Mouse (Mus musculus): ENCODE results near the gene Sobp. TPM values are rescaled to one million over a fixed set of nuclear protein-coding genes. Genes with fewer than 3 reads are reported as not detected.

Sobp gene
- total RNA-seq, 2 experiments from 2014 or later: 29.2 to 34.5 TPM

GRCm38 (mm10) chr10:43008116-43008515, 166.2 kb downstream of the Sobp start:
- DNase-seq: peak; percentile 47
- intact Hi-C loops (cut with DNase I): loop anchor here (5.0 kb wide), 1 partner anchor 164 kb away; the partner anchor contains the start of genes 9030612E09Rik and Sobp
- no peak overlapping the region for H3K4me3 ChIP-seq
- H3K27ac ChIP-seq: peak overlapping the region; percentile 78
- no peak for TF ChIP-seq CTCF (IDR thresholded peaks at IDR 0.05)

DNA sequence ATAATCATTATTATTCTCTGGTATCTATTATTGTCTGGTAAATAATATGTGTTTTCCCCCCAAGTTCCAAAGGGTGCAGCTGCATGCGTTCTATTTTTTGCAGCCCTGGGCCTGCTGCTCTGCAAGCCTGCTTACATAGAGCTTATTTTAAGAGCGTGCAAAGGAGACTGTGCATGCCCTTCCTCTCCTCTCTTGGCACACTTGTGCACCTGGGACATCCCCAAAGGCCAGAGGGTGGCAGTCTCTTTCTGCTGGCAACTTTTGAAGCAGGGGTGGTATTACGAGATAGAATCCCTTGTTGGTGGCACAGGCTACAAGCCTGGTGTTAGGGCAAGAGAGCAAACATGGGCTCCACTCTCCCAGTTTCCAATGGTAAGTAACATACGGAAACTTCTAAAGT, 167.8 kb downstream of the Sobp start:
- Histone ChIP-seq H3K27ac (peak overlapping the region; percentile 78), H3K4me3 (no peak overlapping the region)
- intact Hi-C loops (cut with DNase I): loop anchor here (5.0 kb wide), 1 partner anchor 166 kb away; the partner anchor contains the start of genes 9030612E09Rik and Sobp
- TF ChIP-seq CTCF (IDR thresholded peaks at IDR 0.05): peak; percentile 67
- DNase-seq: peak; percentile 83

- intact Hi-C loops (cut with DNase I): loop anchor here (5.0 kb wide), 1 partner anchor 167 kb away; the partner anchor contains the start of genes 9030612E09Rik and Sobp
Observed at GRCm38 (mm10) chr10:43005677-43006076, 168.7 kb downstream of the Sobp start.

DNA sequence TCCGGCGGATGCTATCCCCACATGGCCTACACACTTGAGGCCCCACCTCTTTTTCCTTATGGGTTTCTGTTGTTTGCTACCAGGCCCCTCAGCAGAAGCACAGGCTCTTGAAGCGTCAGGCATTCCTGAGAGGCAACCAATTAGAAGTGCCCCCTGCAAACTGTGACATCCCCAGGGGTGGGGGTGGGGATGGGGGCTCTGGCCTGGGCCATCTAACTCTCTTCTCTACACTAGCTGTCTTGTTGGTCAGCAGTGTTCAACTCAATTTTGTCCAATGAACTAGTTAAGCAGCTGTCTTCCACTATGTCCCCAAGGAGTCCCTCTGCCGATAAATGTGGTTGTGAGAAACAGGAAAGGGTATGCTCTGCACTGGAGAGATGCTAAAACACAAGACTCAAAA, 169.3 kb downstream of the Sobp start:
- Histone ChIP-seq H3K4me3 (no peak overlapping the region), H3K27ac (peak overlapping the region; percentile 78)
- intact Hi-C loops (cut with DNase I): loop anchor here (5.0 kb wide), 1 partner anchor 167 kb away; the partner anchor contains the start of genes 9030612E09Rik and Sobp
- DNase-seq: no peak
- no peak for TF ChIP-seq CTCF (IDR thresholded peaks at IDR 0.05)

More at GRCm38 (mm10) chr10:43005677-43006076, 168.7 kb downstream of the Sobp start:
- DNase-seq: no peak
- H3K27ac ChIP-seq: peak overlapping the region; percentile 78
- no peak overlapping the region for H3K4me3 ChIP-seq
- TF ChIP-seq CTCF (IDR thresholded peaks at IDR 0.05): no peak

DNA sequence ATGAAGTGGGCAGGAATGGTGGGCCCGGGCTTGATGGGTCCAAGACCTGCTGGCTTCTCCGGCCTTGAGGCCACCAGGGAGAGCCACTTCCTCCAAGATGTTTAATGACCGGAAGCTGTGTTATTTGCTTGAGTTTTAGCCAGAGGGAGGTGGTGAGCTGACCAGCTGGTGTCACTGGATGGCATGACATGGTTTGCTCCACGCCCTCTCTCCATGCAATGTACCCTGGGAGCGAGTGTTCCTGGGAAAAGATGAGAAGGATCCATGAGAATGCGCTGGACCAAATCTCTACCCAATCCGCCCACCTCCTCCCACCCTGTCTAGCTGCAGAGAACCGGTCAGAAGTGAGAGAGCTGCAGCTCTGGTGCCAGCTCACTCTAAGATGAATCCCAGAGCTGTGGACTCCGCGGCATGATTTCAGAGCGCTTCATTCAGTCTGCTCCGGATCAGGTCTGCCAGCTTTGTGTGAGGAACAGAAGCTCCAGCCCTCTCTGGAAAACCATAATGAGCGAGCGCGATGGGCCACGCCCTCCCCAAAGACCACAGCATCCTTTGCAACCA, 170.1 kb downstream of the Sobp start:
- intact Hi-C loops (cut with DNase I): no loop called here
- H3K27ac ChIP-seq: peak overlapping the region; percentile 78
- TF ChIP-seq CTCF (IDR thresholded peaks at IDR 0.05): no peak
- DNase-seq: no peak
- H3K4me3 ChIP-seq: no peak overlapping the region

DNA sequence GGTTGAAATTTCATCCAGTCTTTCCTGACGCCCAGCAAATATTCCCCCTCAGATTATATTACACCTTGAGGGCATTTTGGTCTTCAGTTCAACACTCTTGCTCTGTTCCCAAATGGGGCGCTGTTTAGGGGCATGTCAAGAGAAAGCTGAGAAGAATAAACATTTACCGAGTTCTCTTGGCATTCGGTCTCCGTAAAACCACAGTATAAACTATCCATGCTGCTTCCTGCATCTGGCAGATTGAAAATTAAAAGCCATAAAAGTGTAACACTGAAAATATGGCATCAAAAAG, 170.9 kb downstream of the Sobp start:
- Histone ChIP-seq H3K27ac (peak overlapping the region; percentile 78), H3K4me3 (peak overlapping the region; percentile 66)
- no peak for TF ChIP-seq CTCF (IDR thresholded peaks at IDR 0.05)
- intact Hi-C loops (cut with DNase I): no loop called here
- no peak for DNase-seq

DNA sequence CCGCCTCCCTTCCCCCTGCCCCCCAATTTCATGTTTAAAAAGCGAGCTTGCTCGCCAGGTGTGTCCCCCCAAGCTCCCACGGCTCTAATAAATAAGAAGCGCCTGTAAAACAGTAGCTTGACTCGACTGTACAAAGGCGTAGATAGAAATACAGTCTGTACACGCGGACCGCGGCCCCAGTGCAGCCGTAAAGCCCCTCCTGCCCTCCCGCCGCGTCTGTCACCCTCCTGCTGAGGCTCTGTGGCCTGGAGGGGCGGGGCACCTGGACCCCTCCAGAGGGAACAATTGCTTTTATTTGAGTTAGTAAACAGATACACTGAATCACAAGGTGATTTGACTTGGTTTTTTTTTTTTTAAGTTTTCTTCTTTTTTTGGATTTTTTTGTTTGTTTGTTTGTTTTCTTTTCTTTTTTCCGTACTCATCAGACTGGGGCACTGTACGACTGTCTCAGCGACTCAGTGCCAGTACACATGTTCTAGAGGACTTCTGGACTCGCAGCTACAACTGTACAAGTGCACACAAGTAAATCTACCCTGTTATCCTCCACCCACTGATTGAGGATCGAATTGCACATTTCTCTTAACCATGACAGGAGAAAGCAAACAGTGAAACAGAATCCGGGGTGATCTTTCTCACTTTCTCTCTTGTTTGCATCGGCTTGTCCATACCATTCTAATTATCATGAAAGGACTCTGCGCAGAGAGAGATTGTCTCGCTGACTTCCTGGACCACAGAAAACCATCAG, 171.4 kb downstream of the Sobp start:
- no peak for DNase-seq
- H3K4me3 ChIP-seq: peak overlapping the region; percentile 66
- intact Hi-C loops (cut with DNase I): no loop called here
- H3K27ac ChIP-seq: peak overlapping the region; percentile 78
- no peak for TF ChIP-seq CTCF (IDR thresholded peaks at IDR 0.05)

- DNase-seq: no peak
- no peak for TF ChIP-seq CTCF (IDR thresholded peaks at IDR 0.05)
- Histone ChIP-seq H3K27ac (peak overlapping the region; percentile 78), H3K4me3 (peak overlapping the region; percentile 66)
- intact Hi-C loops (cut with DNase I): no loop called here
Observed at GRCm38 (mm10) chr10:43002066-43002678, 172.2 kb downstream of the Sobp start.

- H3K4me3 ChIP-seq: no peak overlapping the region
- intact Hi-C loops (cut with DNase I): no loop called here
- no peak for TF ChIP-seq CTCF (IDR thresholded peaks at IDR 0.05)
- H3K27ac ChIP-seq: peak overlapping the region; percentile 78; the same call in 1 of the 2 replicates
- no peak for DNase-seq
Observed at GRCm38 (mm10) chr10:43001433-43001832, 172.9 kb downstream of the Sobp start.

GRCm38 (mm10) chr10:42999324-42999723, 175.0 kb downstream of the Sobp start:
- no peak for TF ChIP-seq CTCF (IDR thresholded peaks at IDR 0.05)
- no peak for DNase-seq
- Histone ChIP-seq H3K27ac (no peak overlapping the region), H3K4me3 (no peak overlapping the region)
- intact Hi-C loops (cut with DNase I): no loop called here

DNA sequence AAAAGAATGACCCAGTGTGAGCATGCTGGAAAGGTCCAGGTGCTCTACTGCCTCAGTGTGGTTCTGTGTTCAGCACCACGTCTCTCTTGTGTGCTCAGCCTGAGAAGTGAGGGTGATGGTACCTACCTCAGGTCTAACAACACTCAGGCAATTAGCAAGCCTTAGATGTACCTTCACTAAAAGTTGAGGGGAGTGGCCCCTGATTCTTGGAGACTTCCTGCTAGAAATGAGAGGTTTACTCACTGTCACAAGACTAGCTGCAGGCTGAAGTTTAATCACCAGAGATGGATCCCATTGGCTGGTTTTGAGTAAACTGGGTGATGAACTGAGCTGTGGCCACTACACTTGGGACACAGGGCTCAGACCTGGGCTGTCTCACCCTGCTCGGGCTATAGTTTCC, 177.1 kb downstream of the Sobp start:
- peak overlapping the region; percentile 93 for H3K27ac ChIP-seq
- intact Hi-C loops (cut with DNase I): no loop called here
- peak overlapping the region; percentile 58 for H3K4me3 ChIP-seq
- no peak for TF ChIP-seq CTCF (IDR thresholded peaks at IDR 0.05)
- no peak for DNase-seq

DNA sequence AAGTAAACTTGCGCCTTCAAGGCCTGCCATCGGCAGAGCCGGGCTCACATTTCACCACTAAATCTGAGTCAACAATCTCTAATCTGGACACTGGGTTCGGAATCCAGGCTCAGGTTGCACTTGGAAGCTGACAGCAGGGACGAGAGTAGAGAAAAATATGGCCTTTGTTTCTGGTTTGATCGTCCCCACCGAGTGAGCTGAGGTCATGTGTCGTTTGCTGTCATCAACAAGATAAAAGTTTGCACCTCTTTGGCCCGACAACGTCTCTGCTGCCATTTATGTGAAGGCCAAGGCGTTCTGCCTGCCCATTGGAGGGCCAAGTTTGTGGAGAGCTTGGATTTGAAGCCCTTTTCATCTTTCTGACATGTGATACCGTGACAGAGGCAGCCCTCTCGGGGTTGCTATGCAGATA, 178.8 kb downstream of the Sobp start:
- Histone ChIP-seq H3K27ac (peak overlapping the region; percentile 93), H3K4me3 (peak overlapping the region; percentile 66)
- peak; percentile 67 for DNase-seq
- intact Hi-C loops (cut with DNase I): no loop called here
- TF ChIP-seq CTCF (IDR thresholded peaks at IDR 0.05): no peak

DNA sequence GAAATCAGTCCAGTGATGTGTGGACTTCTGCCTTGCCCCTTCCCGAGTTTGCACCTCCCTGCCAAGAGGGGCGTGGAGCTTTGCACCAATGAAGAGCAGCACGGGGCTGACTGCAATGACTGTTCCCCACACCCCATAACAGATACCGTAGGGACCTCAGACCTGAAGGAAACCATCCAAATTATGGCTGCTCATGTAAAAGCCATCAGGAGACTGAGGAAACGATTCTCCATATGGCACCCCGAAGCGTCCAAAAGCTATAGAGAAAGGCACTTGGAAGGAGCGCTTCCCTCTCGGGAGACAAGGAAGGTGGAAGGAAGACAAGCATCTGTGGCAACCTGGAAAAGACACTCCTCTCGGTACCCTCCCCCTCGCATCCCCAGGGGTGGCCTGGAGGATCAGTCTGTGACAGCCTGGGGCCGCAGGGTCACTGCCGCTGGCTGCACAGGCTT, 180.0 kb downstream of the Sobp start:
- H3K4me3 ChIP-seq: peak overlapping the region; percentile 66

More for the DNA sequence above, 180.0 kb downstream of the Sobp start:
- H3K27ac ChIP-seq: peak overlapping the region; percentile 93
- intact Hi-C loops (cut with DNase I): loop anchor here (5.0 kb wide), 1 partner anchor 228 kb away; the partner anchor contains the start of gene Pdss2
- no peak for TF ChIP-seq CTCF (IDR thresholded peaks at IDR 0.05)
- DNase-seq: peak; percentile 76

Data from gastrocnemius, adult 2 months (tissue).